Mouse (Mus musculus) lung, adult 2 months (tissue): Measurements from ENCODE around the gene Baz2b.

Experiments
- CTCF ChIP-seq: fragments of 200-500 bp; IDR thresholded peaks from 2 replicates; pipeline ENCODE4 v1.5.1; 2011; ENCODE audit warnings: mild to moderate bottlenecking, low read length, control low read depth; ENCODE audit not compliant: insufficient read depth
- POLR2A ChIP-seq: fragments of 200-500 bp; IDR thresholded peaks from 2 replicates; pipeline ENCODE4 v1.6.1; 2011; ENCODE audit warnings: low read depth, mild to moderate bottlenecking, control low read depth, low read length, borderline replicate concordance; ENCODE audit errors: extremely low read depth

DNA sequence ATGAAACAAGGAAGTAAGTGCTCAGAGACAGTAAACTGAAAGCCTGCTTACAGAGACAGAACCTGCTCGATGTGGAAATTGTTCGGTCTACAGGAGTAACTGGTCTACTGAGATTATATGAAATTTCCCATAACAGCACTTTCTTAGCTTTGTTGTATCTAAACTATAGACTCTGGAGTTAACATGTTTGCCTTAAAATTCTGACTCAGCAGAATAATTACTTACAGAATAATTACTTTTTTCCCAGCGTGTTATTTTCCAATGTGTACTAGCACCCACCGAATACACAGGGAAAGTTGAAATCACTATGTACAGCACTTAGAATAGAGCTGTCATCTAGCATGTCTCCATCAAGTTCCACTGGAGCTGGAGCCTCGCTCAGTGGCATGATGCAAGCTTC is 233.0 kb downstream of the Baz2b start:
- TF ChIP-seq CTCF: no peak
- TF ChIP-seq POLR2A: no peak
